Mouse (Mus musculus) effector memory CD4-positive, alpha-beta T cell, adult 5 months (primary cell): ENCODE results near the gene Rpn2. TPM values are rescaled to one million over a fixed set of nuclear protein-coding genes. Genes with fewer than 3 reads are reported as not detected.

Experiments
- polyA plus RNA-seq: library from polyadenylated mRNA; unstranded; fragments of 100-300 nt; shearing (Covaris generic); gene quantifications from one replicate; pipeline ENCODE4 v1.2.1, GENCODE M21; 2017

Rpn2 gene
- polyA plus RNA-seq, result 184 TPM

GRCm38 (mm10) chr2:157278717-157279415 lies at the start of gene Rpn2:
Gene Rpn2 (plus strand): TSS chr2:157279017.

GRCm38 (mm10) chr2:157279416-157279800 lies 591 bp downstream of the Rpn2 start, which contains the start of gene Mroh8:
Gene Mroh8 (minus strand): TSS chr2:157279549.

GRCm38 (mm10) chr2:157347361-157348159 lies 68.7 kb downstream of the Rpn2 start, which contains the start of gene Ghrh:
Gene Ghrh (minus strand): TSS chr2:157347506.

GRCm38 (mm10) chr2:157367184-157367893 lies 88.5 kb downstream of the Rpn2 start, which contains the start of gene Manbal:
Gene Manbal (plus strand): TSS chr2:157367594.

Other genes with a start within 250 kb of the Rpn2 start
- not detected for gene Soga1, start 199.8 kb upstream of the Rpn2 start, polyA plus RNA-seq
- not detected for gene Tldc2, start 192.0 kb upstream of the Rpn2 start, polyA plus RNA-seq
- 244 TPM for gene Samhd1, start 143.8 kb upstream of the Rpn2 start, polyA plus RNA-seq
- 28.3 TPM for gene Rbl1, start 74.5 kb upstream of the Rpn2 start, polyA plus RNA-seq
- 0.44 TPM for gene Mroh8, start 532 bp downstream of the Rpn2 start, polyA plus RNA-seq
- gene Ghrh, start 68.5 kb downstream of the Rpn2 start, polyA plus RNA-seq, result not detected
- gene Manbal, start 88.6 kb downstream of the Rpn2 start, polyA plus RNA-seq, result 31.5 TPM
- 0.56 TPM for gene Src, start 139.4 kb downstream of the Rpn2 start, polyA plus RNA-seq